Mouse (Mus musculus) spleen, adult 18-20 months (tissue): ENCODE results near the gene Nkx3-2.

Experiments used
- DNase-seq, 2 experiments: peaks; one replicate each; pipeline ENCODE4 v3.0.0; 2022; ENCODE audit warnings: mixed read lengths in 2 of 2

The Nkx3-2 gene

GRCm38 (mm10) chr5:41763731-41764721 lies at the start of gene Nkx3-2:
TSS of gene Nkx3-2 (minus strand) at chr5:41764501.
- DNase-seq: peak in 1 of 2 experiments; percentile 25

DNA sequence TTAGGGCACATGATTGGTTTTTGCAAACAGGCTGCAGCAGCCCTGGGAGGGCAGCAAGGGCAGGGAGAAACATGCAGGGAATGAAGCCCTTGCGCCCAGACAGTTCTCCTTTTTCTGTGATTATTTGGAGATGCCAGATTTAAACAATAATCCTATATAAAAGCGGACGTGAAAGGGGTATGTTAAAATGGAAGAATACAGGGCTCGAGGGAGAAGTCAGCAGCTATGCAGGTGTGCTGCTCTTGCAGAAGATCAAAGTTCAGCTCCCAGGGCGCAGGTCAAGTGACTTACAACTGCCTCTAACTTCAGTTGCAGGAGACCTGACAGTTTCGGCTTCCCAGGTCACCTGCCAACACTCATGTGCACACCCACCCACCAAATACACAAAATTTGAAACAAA lies 48.2 kb upstream of the Nkx3-2 start:
- no peak for DNase-seq

- DNase-seq: no peak
Measured at GRCm38 (mm10) chr5:41811279-41811678, 47.0 kb upstream of the Nkx3-2 start.

DNA sequence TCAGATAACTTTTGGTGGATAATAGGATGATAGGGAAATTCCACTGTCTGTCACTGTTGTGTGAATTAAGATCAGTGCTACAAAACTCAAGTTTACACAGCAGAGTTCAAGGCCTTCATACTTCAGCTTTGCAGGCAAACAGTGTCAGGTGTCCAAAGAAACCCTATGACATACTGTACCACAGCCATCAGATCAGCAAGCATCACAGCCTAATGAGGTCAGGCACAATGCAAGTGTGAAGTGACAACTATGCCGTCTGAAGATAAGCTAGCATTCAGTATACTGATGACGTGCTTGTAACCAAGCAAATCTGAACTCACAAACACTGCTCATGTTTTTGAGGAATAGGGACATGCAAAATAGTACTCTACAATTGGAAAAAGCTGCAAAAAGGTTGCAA lies 43.1 kb upstream of the Nkx3-2 start:
- DNase-seq: no peak

- DNase-seq: no peak
Measured at GRCm38 (mm10) chr5:41806176-41806575, 41.9 kb upstream of the Nkx3-2 start.

- DNase-seq: no peak
Measured at GRCm38 (mm10) chr5:41805085-41805484, 40.8 kb upstream of the Nkx3-2 start.

DNA sequence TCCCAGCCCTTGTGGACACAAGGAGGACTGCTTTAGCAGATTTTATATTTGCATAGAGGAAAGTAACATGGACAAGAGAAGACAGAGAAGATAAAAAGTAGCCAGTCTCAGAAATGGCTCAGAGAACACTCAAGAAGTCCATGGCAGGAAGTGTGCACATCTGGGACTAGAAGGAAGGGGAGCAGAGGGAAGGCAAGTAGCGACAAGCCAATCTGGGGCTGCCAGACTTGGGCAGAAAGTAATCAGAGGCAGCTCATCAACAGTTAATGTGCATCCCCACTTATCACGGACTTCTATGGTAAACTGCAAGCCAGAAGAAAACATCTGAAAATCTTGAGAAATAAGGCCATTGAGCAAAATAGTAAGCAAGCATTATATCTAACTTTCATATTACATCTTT lies 40.3 kb upstream of the Nkx3-2 start:
- DNase-seq: no peak

GRCm38 (mm10) chr5:41801622-41802021 lies 37.3 kb upstream of the Nkx3-2 start:
- no peak for DNase-seq

DNA sequence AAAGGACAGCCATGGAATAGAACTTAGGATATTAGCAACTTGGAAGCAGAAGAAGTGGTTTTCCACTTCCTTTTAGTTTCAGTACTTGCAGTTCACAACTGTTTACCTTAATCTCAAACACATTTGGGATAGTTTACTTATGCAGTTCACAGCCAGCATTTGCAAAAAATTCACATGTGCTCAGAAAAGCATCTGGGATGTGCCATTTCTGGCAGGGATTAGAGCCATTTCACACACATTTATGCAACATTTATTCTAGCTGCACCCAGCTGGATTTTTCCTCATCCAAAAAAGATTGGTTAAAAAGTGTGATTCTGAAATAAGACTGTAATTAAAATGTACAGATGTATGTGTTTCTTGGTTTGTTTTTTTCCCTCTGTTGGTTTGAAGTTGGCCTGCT lies 30.1 kb upstream of the Nkx3-2 start:
- DNase-seq: no peak

GRCm38 (mm10) chr5:41790517-41790916 lies 26.2 kb upstream of the Nkx3-2 start:
- DNase-seq: no peak

DNA sequence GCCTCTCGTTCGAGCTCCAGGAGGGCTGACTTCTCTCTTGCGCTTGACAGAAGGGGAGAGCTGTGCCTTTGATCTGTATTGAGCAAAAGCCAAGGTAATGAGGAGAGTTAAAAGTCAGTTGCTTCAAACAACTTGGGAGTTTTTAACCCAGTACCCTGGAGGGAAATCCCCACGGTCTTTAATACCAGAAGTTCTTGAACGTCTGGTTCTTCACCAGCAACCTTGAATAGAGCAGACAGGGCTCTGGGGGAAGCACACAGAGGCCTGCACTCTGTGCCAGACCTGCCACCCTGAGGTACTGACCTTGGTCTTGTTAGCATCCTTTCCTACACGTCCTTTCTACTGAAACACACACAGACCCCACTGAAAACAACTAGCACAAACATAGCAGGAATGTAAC lies 24.6 kb upstream of the Nkx3-2 start:
- no peak for DNase-seq

GRCm38 (mm10) chr5:41781890-41782289 lies 17.6 kb upstream of the Nkx3-2 start:
- DNase-seq: no peak

DNA sequence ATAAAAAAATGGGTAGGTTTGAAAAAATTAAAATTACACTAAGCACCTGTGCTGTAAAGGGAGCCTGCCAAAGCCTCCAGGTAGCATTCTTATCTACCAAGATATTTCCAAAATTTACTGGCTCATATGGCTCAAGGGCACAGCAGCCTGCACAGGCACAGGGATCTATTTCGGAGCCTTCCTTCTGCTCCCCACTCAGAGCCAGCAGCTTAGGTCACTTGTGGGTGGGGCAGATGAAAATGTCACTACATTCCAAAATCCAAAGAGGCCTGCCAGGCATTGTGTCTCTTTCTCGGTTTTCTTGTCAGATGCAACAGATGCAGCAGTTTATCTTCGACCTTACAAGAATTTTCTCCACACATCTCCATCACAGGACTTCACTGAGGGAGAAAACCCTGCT lies 15.7 kb upstream of the Nkx3-2 start:
- DNase-seq: no peak

GRCm38 (mm10) chr5:41775728-41776127 lies 11.4 kb upstream of the Nkx3-2 start:
- DNase-seq: no peak

GRCm38 (mm10) chr5:41775273-41775672 lies 11.0 kb upstream of the Nkx3-2 start:
- no peak for DNase-seq

- DNase-seq: peak; percentile 67 to 91
Measured at GRCm38 (mm10) chr5:41768382-41769040, 4.2 kb upstream of the Nkx3-2 start.

- DNase-seq: peak in 1 of 2 experiments; percentile 30
Measured at GRCm38 (mm10) chr5:41767296-41768200, 3.2 kb upstream of the Nkx3-2 start.

DNA sequence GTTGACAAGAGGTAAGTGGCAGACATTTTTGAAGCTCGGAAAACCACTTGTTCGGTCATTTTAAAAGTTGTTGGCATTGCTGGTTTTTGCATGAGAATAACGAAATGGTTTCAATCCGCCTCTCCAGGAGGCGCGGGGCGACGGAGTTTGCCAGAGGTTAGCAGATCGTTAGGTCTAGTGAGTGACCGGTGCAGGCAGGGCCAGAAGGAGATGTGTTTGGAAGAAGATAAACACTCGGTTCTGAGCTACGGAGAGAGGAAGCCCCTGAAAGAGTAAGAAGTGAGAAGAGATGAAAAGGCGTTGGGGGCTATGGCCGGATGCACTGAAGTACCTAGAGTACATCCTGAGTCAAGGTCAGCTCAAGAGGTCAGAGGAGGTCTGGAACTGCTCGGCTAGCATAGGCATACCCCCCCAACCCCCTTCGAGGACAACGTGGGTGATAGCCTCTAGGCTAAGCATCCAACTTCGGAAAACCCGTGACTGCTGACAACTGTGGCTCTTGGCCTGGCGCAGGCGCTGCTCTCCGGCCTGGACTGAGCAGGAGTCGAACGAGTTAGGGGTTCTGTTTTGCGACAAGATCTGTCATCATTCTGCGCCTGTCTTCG lies 2.2 kb upstream of the Nkx3-2 start:
- DNase-seq: no peak

DNA sequence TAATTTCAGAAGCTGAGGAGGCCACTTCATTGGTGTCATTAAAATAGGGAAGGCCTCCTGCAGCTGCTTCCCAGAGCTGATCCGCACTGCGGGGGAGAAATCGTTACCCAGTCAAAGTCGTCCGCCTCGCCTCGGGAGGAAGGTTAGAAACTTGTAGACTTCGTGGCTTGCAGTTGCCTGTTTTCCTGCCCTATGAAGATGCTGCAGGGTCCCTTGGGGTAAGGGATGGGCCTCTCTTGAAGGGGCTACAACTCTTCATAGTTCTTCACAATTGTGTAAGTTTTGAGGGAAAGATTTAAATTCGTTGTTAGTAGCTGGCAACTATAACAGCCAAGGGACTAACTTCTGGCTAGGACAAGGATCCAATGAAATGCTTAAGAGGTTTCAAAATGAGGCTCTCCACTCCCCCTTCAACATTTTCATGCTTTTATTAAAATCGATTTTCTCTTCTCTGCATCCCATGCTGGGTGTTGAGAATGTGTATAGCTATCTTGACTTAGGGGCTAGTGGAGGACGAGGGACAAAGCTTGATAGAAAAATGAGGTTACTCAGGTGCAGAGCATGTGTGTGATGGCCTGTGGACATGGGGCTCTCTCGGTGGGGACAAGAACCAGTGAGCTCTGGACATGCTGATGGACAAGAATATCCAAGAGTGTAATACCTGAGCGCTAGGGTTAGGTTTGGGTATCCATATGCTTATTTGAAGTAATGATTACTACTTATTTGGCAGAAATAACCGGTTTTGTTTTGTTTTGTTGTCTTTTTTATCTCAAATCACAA lies 1.5 kb upstream of the Nkx3-2 start:
- DNase-seq: no peak

DNA sequence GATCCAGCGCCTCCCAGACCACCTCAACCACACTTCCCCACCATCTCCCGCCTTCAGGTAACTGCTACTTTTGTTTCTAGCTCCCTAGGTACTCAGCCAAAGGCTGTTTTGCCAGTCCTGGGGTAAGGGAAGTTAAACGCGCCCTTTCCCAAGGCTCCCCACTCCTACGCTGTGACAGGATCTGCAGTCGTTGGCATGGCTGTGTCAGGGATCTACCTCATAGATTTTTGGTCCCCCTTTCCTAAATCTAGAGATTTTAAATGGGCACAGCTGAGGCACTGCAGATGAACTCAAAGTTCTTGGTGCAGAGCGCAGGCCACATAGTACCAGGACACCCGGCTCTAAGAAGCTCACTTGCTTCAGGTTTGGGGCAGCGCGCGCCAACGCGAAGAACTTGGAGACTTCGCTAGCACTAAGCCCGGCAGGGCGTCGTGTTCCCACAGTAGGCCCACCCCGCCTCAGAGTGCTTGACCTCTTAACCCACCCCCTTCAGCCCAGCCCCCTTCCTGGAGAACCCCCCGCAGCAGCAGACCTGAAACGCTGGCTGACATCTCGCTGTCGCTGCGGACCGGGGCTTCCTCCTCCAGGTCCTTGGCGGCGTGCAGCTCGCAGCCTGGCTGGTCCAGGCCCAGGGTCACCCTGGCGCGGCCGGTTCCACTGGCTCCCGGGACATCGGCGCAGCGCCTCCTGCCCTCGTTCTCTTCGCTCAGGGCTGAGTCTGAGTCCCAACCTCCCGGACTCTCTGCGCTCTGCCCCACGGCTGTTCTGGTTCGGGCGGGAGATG lies 1.2 kb downstream of the Nkx3-2 start:
- peak; percentile 12 to 17 for DNase-seq
